Comparison of ENCODE assay signal across 21 mouse cellular contexts in genomic region chr11:54115301-54115700, GRCm38 (mm10). TPM values are rescaled to one million over a fixed set of nuclear protein-coding genes. Genes with fewer than 3 reads are reported as not detected.
A peak's percentile ranks its signal among the peaks of the same experiment; 100 is the strongest.
DNase-seq lines count a peak whose midpoint lies in the region; ATAC-seq and TF ChIP-seq lines count a peak whose summit lies in the region.
"Had no signal": no experiment of that assay in that cellular context is flagged by ENCODE, and none has a peak within 500 bp of the region (broad histone marks: within the 10 kb centered on the region; RNA-seq: fewer than 3 reads in every experiment).

No protein-coding gene starts in this region.

- no peak for TF ChIP-seq CTCF in gastrocnemius, adult 2 months (IDR thresholded peaks at IDR 0.05)

- DNase-seq in adrenal gland, adult (ENCODE audit: inconsistent age in 2 of 2, low spot score in 1 of 2), result peak; percentile 14 to 23
- DNase-seq in adrenal gland, postnatal 14 days, result no peak
- peak; percentile 32 for DNase-seq in gastrocnemius, adult 2 months
- DNase-seq in gastrocnemius, postnatal 25 days, result no peak
- DNase-seq in heart, postnatal 10 days, result no peak
- DNase-seq in urinary bladder, postnatal 10 days (ENCODE audit: low spot score), result peak; percentile 8
- no peak for DNase-seq in urinary bladder, adult 18-20 months (ENCODE audit: low spot score in 2 of 2)
- DNase-seq: adrenal gland, postnatal 25 days; B cell, adult 2 months; cerebellum, adult 11 months had no signal

- H3K4me1 ChIP-seq in heart, embryonic 16.5 days (ENCODE audit: control insufficient read depth, insufficient read depth, low read length), result peaks cover 52% of the 10 kb centered on the region

- no peaks in the 10 kb centered on the region for H3K9me3 ChIP-seq in heart, embryonic 16.5 days (replicated peaks; ENCODE audit: control insufficient read depth, low read length)
- H3K9me3 ChIP-seq: embryonic facial prominence, embryonic 12.5 days; forebrain, embryonic 12.5 days; G1E; heart, embryonic 13.5 days; hindbrain, embryonic 13.5 days; kidney, embryonic 15.5 days had no signal

- H3K4me2 ChIP-seq in heart, embryonic 16.5 days (ENCODE audit: low read depth, low read length), result no peak overlapping the region
- H3K4me2 ChIP-seq: embryonic facial prominence, embryonic 12.5 days; forebrain, embryonic 12.5 days; heart, embryonic 13.5 days; hindbrain, embryonic 13.5 days; kidney, embryonic 15.5 days had no signal

- no peak for ATAC-seq in heart, embryonic 16.5 days (replicated peaks; ENCODE audit: extremely low read depth, insufficient read depth, low FRiP score)
- ATAC-seq: CD4-positive, CD25-positive, alpha-beta regulatory T cell, adult 4 months; forebrain, embryonic 16.5 days; intestine, embryonic 16.5 days had no signal

- WGBS in heart, embryonic 16.5 days, result 71% methylated on average over 8 of the region's 8 CpGs

- peak overlapping the region; percentile 91 for H3K27ac ChIP-seq in gastrocnemius, adult 2 months
- H3K27ac ChIP-seq in heart, embryonic 16.5 days (ENCODE audit: low read length), result no peak overlapping the region
- H3K27ac ChIP-seq: embryonic facial prominence, embryonic 12.5 days; forebrain, embryonic 12.5 days; hindbrain, embryonic 13.5 days; kidney, embryonic 15.5 days had no signal

- H3K36me3 ChIP-seq in heart, embryonic 16.5 days (ENCODE audit: control insufficient read depth, insufficient read depth), result peaks cover 23% of the 10 kb centered on the region
- H3K36me3 ChIP-seq: forebrain, embryonic 12.5 days; G1E had no signal

- no peaks in the 10 kb centered on the region for H3K27me3 ChIP-seq in heart, embryonic 16.5 days (ENCODE audit: control insufficient read depth, insufficient read depth, low read length)
- H3K27me3 ChIP-seq: embryonic facial prominence, embryonic 12.5 days; forebrain, embryonic 12.5 days; heart, embryonic 13.5 days; hindbrain, embryonic 13.5 days; kidney, embryonic 15.5 days had no signal

- intact Hi-C loops in gastrocnemius, adult 2 months (cut with DNase I), result loop anchor here (10.0 kb wide), 2 partner anchors 320 to 410 kb away; partner anchors contain the start of genes Fnip1 and Rapgef6
- intact Hi-C loops in heart, postnatal 10 days (cut with DNase I), result no loop called here

- 0 out of 2 replicates have a peak overlapping the region, but pooled peaks have one; percentile 6 for H3K4me3 ChIP-seq in gastrocnemius, adult 2 months
- H3K4me3 ChIP-seq in heart, embryonic 16.5 days (ENCODE audit: low read length), result no peak overlapping the region
- H3K4me3 ChIP-seq: embryonic facial prominence, embryonic 12.5 days; forebrain, embryonic 12.5 days; heart, embryonic 13.5 days; hindbrain, embryonic 13.5 days; kidney, embryonic 15.5 days had no signal

- 0 out of 2 replicates have a peak overlapping the region, but pooled peaks have one; percentile 26 for H3K9ac ChIP-seq in heart, embryonic 16.5 days (ENCODE audit: low read length)
- H3K9ac ChIP-seq: embryonic facial prominence, embryonic 12.5 days; forebrain, embryonic 12.5 days; heart, embryonic 13.5 days; hindbrain, embryonic 13.5 days; kidney, embryonic 15.5 days had no signal

RNA-seq across cellular contexts. Expression of gene P4ha2, which starts 15.4 kb away (rescaled TPM):
- total RNA-seq in adrenal gland, postnatal 14 days (2021), result 24.3 and 28.3 TPM in 2 replicates
- 10 to 100 TPM; 27.2 to 46.2 TPM for total RNA-seq in gastrocnemius, adult 2 months (2021)
- total RNA-seq in gastrocnemius, postnatal 25 days (2021), result 10 to 100 TPM; 25.6 to 32.3 TPM
- 53.3 and 61.1 TPM in 2 replicates for polyA plus RNA-seq in heart, embryonic 16.5 days (2015; fragmentation: Nextera tagmentation; extraction: Ambion mirVana)
- 10 to 100 TPM; 36.8 to 37.0 TPM for total RNA-seq in heart, postnatal 10 days (2021)
- total RNA-seq: granulocyte monocyte progenitor cell, adult 5-6 weeks had no signal
- polyA plus RNA-seq: CD4-positive, CD25-positive, alpha-beta regulatory T cell, adult 4 months; G1E had no signal

RNA-seq across cellular contexts. Expression of gene Pdlim4, which starts 46.5 kb away (rescaled TPM):
- 12.6 and 15.0 TPM in 2 replicates for total RNA-seq in adrenal gland, postnatal 14 days (2021)
- 1 to 10 TPM; 4.7 to 7.9 TPM for total RNA-seq in gastrocnemius, adult 2 months (2021)
- 1 to 10 TPM; 8.6 to 10.0 TPM for total RNA-seq in gastrocnemius, postnatal 25 days (2021)
- 16.0 and 26.4 TPM in 2 replicates for polyA plus RNA-seq in heart, embryonic 16.5 days (2015; fragmentation: Nextera tagmentation; extraction: Ambion mirVana)
- 10 to 100 TPM; 23.4 to 28.2 TPM for total RNA-seq in heart, postnatal 10 days (2021)
- polyA plus RNA-seq: G1E had no signal

Comparison
In these comparisons a context has a peak if more than half of its experiments do, and no peak if none do; other contexts are left out.
1. DNase-seq: peak in adrenal gland, adult (2 of 2), gastrocnemius, adult 2 months (single experiment) and urinary bladder, postnatal 10 days (single experiment); none in adrenal gland, postnatal 14 days (single experiment), gastrocnemius, postnatal 25 days (single experiment), heart, postnatal 10 days (0 of 2) and urinary bladder, adult 18-20 months (0 of 2).